Mouse (Mus musculus) embryonic facial prominence, embryonic 14.5 days (tissue): ENCODE data around the gene Wdr20. TPM values are rescaled to one million over a fixed set of nuclear protein-coding genes. Genes with fewer than 3 reads are reported as not detected.
A peak's percentile ranks its signal among the peaks of the same experiment; 100 is the strongest.

Source experiments
- ATAC-seq: fragments of 200-750 bp; cut with Nextera tagmentation; 2 replicates; pipeline ENCODE4 v1.8.0; 2017; ENCODE audit warnings: low read depth, moderate number of reproducible peaks, moderate TSS enrichment
- DNase-seq: peaks from one replicate; pipeline ENCODE4 v3.0.0-alpha.2; 2015; ENCODE audit warnings: low spot score
- H3K27ac ChIP-seq: fragments of 300-500 bp; sonication (generic); replicated peaks from 2 replicates; pipeline ENCODE4 v1.5.1; 2014; ENCODE audit warnings: low read depth, mild to moderate bottlenecking, low read length, moderate library complexity
- H3K27me3 ChIP-seq: fragments of 300-500 bp; sonication (generic); replicated peaks from 2 replicates; pipeline ENCODE4 v1.6.1; 2014; ENCODE audit warnings: low read length; ENCODE audit not compliant: control insufficient read depth, insufficient read depth
- H3K36me3 ChIP-seq: fragments of 300-500 bp; sonication (generic); 2 replicates; pipeline ENCODE4 v1.6.1; 2014; ENCODE audit warnings: low read length, mixed read lengths; ENCODE audit not compliant: control insufficient read depth, insufficient read depth
- H3K4me1 ChIP-seq: fragments of 300-500 bp; sonication (generic); 2 replicates; pipeline ENCODE4 v1.6.1; 2014; ENCODE audit warnings: antibody characterized with exemption, low read length; ENCODE audit not compliant: control insufficient read depth, insufficient read depth
- H3K4me2 ChIP-seq: fragments of 300-500 bp; sonication (generic); 2 replicates; pipeline ENCODE4 v1.6.1; 2014; ENCODE audit warnings: low read depth, mild to moderate bottlenecking, low read length, moderate library complexity, mixed read lengths
- H3K4me3 ChIP-seq: fragments of 300-500 bp; sonication (generic); 2 replicates; pipeline ENCODE4 v1.5.1; 2014; ENCODE audit warnings: low read depth, mild to moderate bottlenecking, low read length
- H3K9ac ChIP-seq: fragments of 300-500 bp; sonication (generic); 2 replicates; pipeline ENCODE4 v1.6.1; 2014; ENCODE audit warnings: low read depth, mild to moderate bottlenecking, low read length, moderate library complexity, mixed read lengths
- H3K9me3 ChIP-seq: fragments of 300-500 bp; sonication (generic); 2 replicates; pipeline ENCODE4 v1.6.1; 2016; ENCODE audit warnings: low read length; ENCODE audit not compliant: control insufficient read depth
- WGBS: fragments of 180-500 bp; shearing (Covaris S2); extraction: QIAGEN DNeasy Blood & Tissue Kit; methylation state at CpG from one replicate; pipeline ENCODE4 v1.1.7; 2014; 5-methylcytosine and 5-hydroxymethylcytosine counted together
- polyA plus RNA-seq: library from polyadenylated mRNA; unstranded; fragments of >200 nt; fragmentation: Nextera tagmentation; extraction: Ambion mirVana; gene quantifications from 2 replicates; pipeline ENCODE4 v1.2.1, GENCODE M21; 2014

The Wdr20 gene
- polyA plus RNA-seq, 1 experiment from 2014 or later: 18.3 TPM

DNA sequence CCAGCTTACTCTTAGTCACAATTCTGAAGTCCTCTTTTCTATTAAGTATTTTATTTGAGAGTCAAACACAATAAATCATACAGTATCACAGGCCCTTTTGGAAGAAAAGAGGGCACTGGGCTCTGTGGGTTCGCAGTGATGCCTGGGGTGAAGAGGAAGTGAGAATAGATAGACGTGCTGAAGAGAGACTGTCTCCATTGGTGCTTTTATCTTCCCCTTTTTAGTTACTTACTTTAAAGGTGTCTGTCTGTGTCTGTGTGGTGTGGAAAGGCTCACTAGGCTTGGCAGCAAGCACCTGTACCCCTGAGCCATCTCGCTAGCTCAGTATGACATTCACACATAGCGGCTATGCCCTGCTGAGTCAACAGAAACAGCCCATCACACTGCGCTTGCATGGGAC is 40.1 kb downstream of the Wdr20 start:
- WGBS: 84% methylated on average over 5 of the region's 5 CpGs
- Histone ChIP-seq H3K4me3 (no peak overlapping the region), H3K27ac (no peak overlapping the region), H3K9me3 (no peaks in the 10 kb centered on the region), H3K27me3 (no peaks in the 10 kb centered on the region), H3K9ac (no peak overlapping the region), H3K4me1 (no peaks in the 10 kb centered on the region), H3K36me3 (peaks cover 26% of the 10 kb centered on the region), H3K4me2 (no peak overlapping the region)
- no peak for ATAC-seq
- DNase-seq: peak; percentile 6

DNA sequence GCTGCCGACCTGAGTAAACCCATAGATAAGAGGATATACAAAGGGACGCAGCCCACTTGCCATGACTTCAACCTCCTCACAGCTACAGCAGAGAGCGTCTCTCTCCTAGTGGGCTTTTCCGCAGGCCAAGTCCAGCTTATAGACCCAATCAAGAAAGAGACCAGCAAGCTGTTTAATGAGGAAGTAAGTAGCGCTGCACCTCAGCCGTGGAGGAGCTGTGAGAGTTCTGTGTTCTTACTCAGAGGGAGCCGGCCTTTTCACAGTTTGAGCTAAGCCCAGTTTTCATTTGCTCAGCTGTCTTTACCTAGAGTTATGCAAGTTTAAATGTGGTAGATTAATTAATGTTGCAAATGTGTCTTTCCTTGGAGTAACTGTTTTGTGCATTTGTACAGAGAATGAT is 41.6 kb downstream of the Wdr20 start:
- H3K9ac ChIP-seq: no peak overlapping the region
- WGBS: 80% methylated on average over 7 of the region's 7 CpGs
- DNase-seq (no peak), ATAC-seq (no peak)
- no peak overlapping the region for H3K4me3 ChIP-seq
- no peak overlapping the region for H3K4me2 ChIP-seq
- H3K27ac ChIP-seq: no peak overlapping the region
- no peaks in the 10 kb centered on the region for H3K4me1 ChIP-seq
- no peaks in the 10 kb centered on the region for H3K9me3 ChIP-seq
- H3K36me3 ChIP-seq: peaks cover 29% of the 10 kb centered on the region
- no peaks in the 10 kb centered on the region for H3K27me3 ChIP-seq

DNA sequence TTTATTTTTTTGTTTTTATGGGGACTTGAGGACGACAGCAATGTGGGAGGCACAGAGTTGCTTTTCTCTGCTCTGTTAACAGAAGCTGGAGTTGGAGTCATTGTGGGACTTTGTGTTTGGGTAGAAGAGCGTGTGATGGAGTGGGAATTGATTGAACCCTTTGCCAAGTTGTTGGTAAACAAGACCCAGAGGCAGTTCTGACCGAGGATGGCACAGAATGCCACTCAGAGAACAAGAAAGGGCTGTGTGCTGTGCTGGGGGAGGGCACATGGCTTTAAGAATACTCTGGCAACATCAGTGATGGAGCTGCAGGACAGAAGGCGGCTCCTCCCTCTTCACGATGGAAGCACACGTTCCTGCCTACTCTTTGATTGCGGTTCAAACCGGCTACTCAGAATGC is 43.4 kb downstream of the Wdr20 start:
- ATAC-seq (no peak), DNase-seq (no peak)
- no peaks in the 10 kb centered on the region for H3K27me3 ChIP-seq
- H3K4me3 ChIP-seq: no peak overlapping the region
- H3K4me1 ChIP-seq: no peaks in the 10 kb centered on the region
- no peaks in the 10 kb centered on the region for H3K9me3 ChIP-seq
- H3K36me3 ChIP-seq: peaks cover 29% of the 10 kb centered on the region
- WGBS: 84% methylated on average over 8 of the region's 8 CpGs
- no peak overlapping the region for H3K27ac ChIP-seq
- no peak overlapping the region for H3K9ac ChIP-seq
- no peak overlapping the region for H3K4me2 ChIP-seq

DNA sequence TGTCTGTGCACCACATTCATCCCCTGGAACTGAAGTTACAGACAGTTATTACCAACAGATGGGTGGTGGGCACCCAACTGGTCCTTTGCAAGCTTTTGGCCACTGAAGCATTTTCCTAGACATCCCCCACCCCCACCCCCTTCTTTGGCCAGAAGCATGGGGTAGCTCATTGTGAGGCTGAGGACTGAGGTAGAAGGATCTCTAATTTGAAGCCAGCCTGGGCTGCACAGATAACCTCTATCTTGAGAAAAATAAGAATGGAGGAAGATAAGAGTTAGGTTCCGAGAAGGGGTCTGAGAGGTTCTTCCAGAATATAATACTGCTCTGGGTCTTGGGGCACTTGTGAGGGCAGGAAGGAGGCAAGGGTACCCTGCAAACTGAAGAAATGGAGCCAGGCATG is 44.5 kb downstream of the Wdr20 start:
- DNase-seq: no peak
- H3K4me1 ChIP-seq: no peaks in the 10 kb centered on the region
- H3K36me3 ChIP-seq: peaks cover 38% of the 10 kb centered on the region
- H3K9me3 ChIP-seq: no peaks in the 10 kb centered on the region
- H3K4me3 ChIP-seq: no peak overlapping the region
- no peaks in the 10 kb centered on the region for H3K27me3 ChIP-seq
- 95% methylated on average over 1 of the region's 1 CpGs for WGBS
- ATAC-seq: no peak
- H3K9ac ChIP-seq: no peak overlapping the region
- H3K27ac ChIP-seq: no peak overlapping the region
- H3K4me2 ChIP-seq: no peak overlapping the region

DNA sequence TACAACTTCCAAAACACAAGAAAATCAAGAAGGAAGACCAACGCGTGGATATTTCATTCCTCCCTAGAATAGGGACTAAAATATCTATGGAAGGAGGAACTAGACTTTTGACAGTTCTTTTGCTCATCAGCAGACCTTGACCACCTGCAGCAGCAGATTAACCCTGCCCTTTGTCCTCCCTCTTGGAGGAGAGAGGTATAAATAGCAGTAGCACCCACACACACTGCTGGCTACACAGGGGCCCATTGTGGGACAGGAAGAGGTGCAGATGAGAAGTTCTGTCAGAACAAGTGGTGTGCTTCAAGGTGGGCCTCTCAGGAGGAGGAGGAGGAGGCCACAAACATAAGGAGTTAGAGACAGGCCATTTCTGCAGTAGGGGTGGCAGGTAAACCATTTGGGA is 46.5 kb downstream of the Wdr20 start:
- no peak overlapping the region for H3K4me3 ChIP-seq
- DNase-seq (no peak), ATAC-seq (no peak)
- 98% methylated on average over 2 of the region's 2 CpGs for WGBS
- no peak overlapping the region for H3K4me2 ChIP-seq
- no peaks in the 10 kb centered on the region for H3K9me3 ChIP-seq
- H3K36me3 ChIP-seq: peaks cover 36% of the 10 kb centered on the region
- no peaks in the 10 kb centered on the region for H3K27me3 ChIP-seq
- no peaks in the 10 kb centered on the region for H3K4me1 ChIP-seq
- no peak overlapping the region for H3K9ac ChIP-seq
- no peak overlapping the region for H3K27ac ChIP-seq

DNA sequence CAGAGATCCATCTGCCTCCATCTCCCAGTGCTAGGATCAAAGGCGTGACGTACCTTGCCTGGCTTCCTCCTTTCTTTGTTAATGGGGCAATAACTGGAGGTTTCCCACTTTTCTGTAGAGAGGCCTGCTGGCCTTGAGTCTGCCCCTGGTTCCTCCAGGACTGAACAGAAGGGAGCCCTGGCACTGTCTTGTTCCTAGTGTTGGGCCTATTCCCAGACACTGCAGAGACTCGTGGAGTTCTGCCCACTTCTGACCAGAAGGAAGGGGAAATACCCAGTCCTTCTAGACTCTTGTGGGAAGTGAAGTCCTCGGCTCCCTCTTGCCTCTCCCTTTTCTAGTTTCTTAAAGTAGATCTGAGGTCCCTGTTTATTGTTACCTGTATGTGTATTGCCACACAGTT is 48.5 kb downstream of the Wdr20 start:
- Histone ChIP-seq H3K9me3 (no peaks in the 10 kb centered on the region), H3K9ac (no peak overlapping the region), H3K4me3 (no peak overlapping the region), H3K27ac (no peak overlapping the region), H3K4me2 (no peak overlapping the region), H3K4me1 (0 out of 2 replicates have a peak, but pooled peaks cover 3% of the 10 kb centered on the region), H3K27me3 (no peaks in the 10 kb centered on the region), H3K36me3 (0 out of 2 replicates have a peak, but pooled peaks cover 17% of the 10 kb centered on the region)
- 85% methylated on average over 4 of the region's 4 CpGs for WGBS
- ATAC-seq (no peak), DNase-seq (no peak)

DNA sequence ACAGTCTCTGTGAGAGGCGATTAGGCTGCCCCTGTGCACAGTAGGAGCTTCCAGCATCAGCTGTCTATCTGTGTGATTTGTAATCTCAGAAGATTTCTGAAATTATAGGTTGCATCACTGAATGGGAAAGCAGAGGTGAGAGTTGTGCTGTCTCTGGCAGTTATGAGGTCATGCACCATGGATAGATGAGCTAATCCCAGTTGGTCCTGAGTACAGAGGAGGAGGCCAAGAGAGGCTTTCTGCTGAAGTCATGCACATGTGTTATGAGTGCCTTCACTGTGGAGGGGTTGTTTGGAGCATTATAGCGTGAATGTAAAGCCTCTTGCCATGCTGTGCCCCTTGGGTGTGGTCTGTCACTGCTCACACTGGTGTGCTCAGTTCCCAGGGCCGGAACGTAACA is 52.8 kb downstream of the Wdr20 start:
- peaks cover 26% of the 10 kb centered on the region for H3K36me3 ChIP-seq
- ATAC-seq (0 out of 2 replicates have a peak, but pooled peaks have one; percentile 45), DNase-seq (no peak)
- 0 out of 2 replicates have a peak, but pooled peaks cover 3% of the 10 kb centered on the region for H3K4me1 ChIP-seq
- no peaks in the 10 kb centered on the region for H3K27me3 ChIP-seq
- no peak overlapping the region for H3K4me2 ChIP-seq
- no peak overlapping the region for H3K4me3 ChIP-seq
- H3K27ac ChIP-seq: no peak overlapping the region
- no peak overlapping the region for H3K9ac ChIP-seq
- no peaks in the 10 kb centered on the region for H3K9me3 ChIP-seq
- WGBS: 87% methylated on average over 4 of the region's 4 CpGs

DNA sequence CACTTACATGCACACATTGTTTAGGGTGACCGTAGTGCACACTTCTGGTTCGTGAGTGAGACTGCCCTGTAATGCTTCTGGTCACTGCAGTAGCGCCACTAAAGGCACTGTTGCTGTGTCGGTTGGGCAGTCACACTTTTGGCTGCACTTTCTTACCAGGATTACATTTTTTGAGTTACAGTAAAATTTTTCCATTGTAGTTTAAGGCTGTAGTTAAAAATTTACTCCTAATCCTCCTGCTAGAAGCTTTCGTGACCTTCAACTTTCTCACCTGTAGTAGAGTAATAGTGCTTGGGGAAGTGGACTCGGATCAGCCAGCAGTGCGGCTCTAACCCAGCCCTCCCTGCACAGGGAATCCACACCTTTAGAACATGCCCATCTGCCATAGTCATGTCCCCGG is 53.3 kb downstream of the Wdr20 start:
- Histone ChIP-seq H3K36me3 (peaks cover 26% of the 10 kb centered on the region), H3K27me3 (no peaks in the 10 kb centered on the region), H3K4me1 (0 out of 2 replicates have a peak, but pooled peaks cover 3% of the 10 kb centered on the region), H3K9me3 (no peaks in the 10 kb centered on the region), H3K9ac (no peak overlapping the region), H3K4me2 (no peak overlapping the region), H3K27ac (no peak overlapping the region), H3K4me3 (no peak overlapping the region)
- WGBS: 92% methylated on average over 8 of the region's 8 CpGs
- no peak for DNase-seq
- no peak for ATAC-seq

DNA sequence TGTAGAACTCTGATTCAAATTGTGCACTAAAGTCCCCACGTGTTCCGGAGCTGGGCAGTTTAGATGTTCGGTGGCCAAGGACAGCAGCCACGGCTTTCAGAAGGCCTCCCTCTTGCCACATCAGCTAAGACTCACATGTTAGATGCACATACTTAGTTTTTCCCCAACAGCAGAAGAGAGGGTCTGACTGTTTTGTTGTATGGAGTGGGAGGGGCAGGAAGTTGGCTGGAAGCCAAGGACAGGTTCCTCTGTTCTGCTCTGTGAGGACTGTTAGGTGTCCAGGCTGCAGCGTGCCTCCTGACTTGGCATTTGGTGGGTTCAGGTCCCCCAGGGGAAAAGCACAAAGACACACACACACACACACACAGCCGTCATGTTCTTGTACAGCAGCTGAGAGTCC is 57.3 kb downstream of the Wdr20 start:
- H3K4me1 ChIP-seq: no peaks in the 10 kb centered on the region
- H3K27me3 ChIP-seq: no peaks in the 10 kb centered on the region
- DNase-seq (no peak), ATAC-seq (peak; percentile 35; the same call in 1 of the 2 replicates)
- H3K27ac ChIP-seq: no peak overlapping the region
- H3K36me3 ChIP-seq: peaks cover 18% of the 10 kb centered on the region
- H3K9me3 ChIP-seq: no peaks in the 10 kb centered on the region
- no peak overlapping the region for H3K4me2 ChIP-seq
- 90% methylated on average over 6 of the region's 6 CpGs for whole genome bisulfite sequencing
- H3K4me3 ChIP-seq: no peak overlapping the region
- H3K9ac ChIP-seq: no peak overlapping the region
